Mouse (Mus musculus) ES-E14 (cell line): ENCODE results near the gene Lefty1.

Source experiments
- CHD2 ChIP-seq: IDR thresholded peaks from 2 replicates; pipeline ENCODE4 v1.6.1; 2014; ENCODE audit warnings: mild to moderate bottlenecking, low read depth, low read length, inconsistent platforms
- MAFK ChIP-seq: IDR thresholded peaks from 2 replicates; pipeline ENCODE4 v1.6.1; 2014; ENCODE audit warnings: mild to moderate bottlenecking, low read depth, low read length, inconsistent platforms; ENCODE audit not compliant: insufficient read depth
- ZNF384 ChIP-seq: IDR thresholded peaks from 2 replicates; pipeline ENCODE4 v1.6.1; 2012; ENCODE audit warnings: low read depth, low read length, inconsistent platforms

- TF ChIP-seq CHD2: peak; percentile 50; the same call in 1 of the 2 replicates
- no peak for TF ChIP-seq ZNF384
- 0 out of 2 replicates have a peak, but pooled peaks have one; percentile 19 for TF ChIP-seq MAFK
Observed at GRCm38 (mm10) chr1:180888556-180889042, 46.2 kb upstream of the Lefty1 start.
